Mouse (Mus musculus) limb, embryonic 14.5 days (tissue): ENCODE measurements around the gene Ube2n. TPM values are rescaled to one million over a fixed set of nuclear protein-coding genes. Genes with fewer than 3 reads are reported as not detected.
"Not testable (repeated sequence)": the region's sequence is repeated elsewhere in the genome, so short reads cannot be mapped to it uniquely, and the experiment has no call there.

Experiments used
- ATAC-seq: fragments of 200-750 bp; cut with Nextera tagmentation; 2 replicates; pipeline ENCODE4 v1.8.0; 2017; ENCODE audit warnings: low read depth, moderate number of reproducible peaks, moderate TSS enrichment; ENCODE audit not compliant: low FRiP score
- DNase-seq: peaks from one replicate; pipeline ENCODE4 v3.0.0-alpha.2; 2015; ENCODE audit warnings: low spot score
- H3K27ac ChIP-seq: fragments of 300-500 bp; sonication (generic); replicated peaks from 2 replicates; pipeline ENCODE4 v1.5.1; 2014; ENCODE audit warnings: low read depth, mild to moderate bottlenecking, low read length, moderate library complexity, mixed read lengths
- H3K27me3 ChIP-seq: fragments of 300-500 bp; sonication (generic); 2 replicates; pipeline ENCODE4 v1.6.1; 2014; ENCODE audit warnings: low read length, mixed read lengths; ENCODE audit not compliant: control insufficient read depth, insufficient read depth
- H3K36me3 ChIP-seq: fragments of 300-500 bp; sonication (generic); 2 replicates; pipeline ENCODE4 v1.6.1; 2014; ENCODE audit warnings: mild to moderate bottlenecking, low read length, moderate library complexity, mixed read lengths; ENCODE audit not compliant: control insufficient read depth, insufficient read depth
- H3K4me1 ChIP-seq: fragments of 300-500 bp; sonication (generic); 2 replicates; pipeline ENCODE4 v1.6.1; 2014; ENCODE audit warnings: antibody characterized with exemption, low read length, mixed read lengths; ENCODE audit not compliant: control insufficient read depth, insufficient read depth
- H3K4me2 ChIP-seq: fragments of 300-500 bp; sonication (generic); replicated peaks from 2 replicates; pipeline ENCODE4 v1.6.1; 2014; ENCODE audit warnings: low read depth, mild to moderate bottlenecking, low read length, moderate library complexity; ENCODE audit not compliant: severe bottlenecking
- H3K4me3 ChIP-seq: fragments of 300-500 bp; sonication (generic); replicated peaks from 2 replicates; pipeline ENCODE4 v1.5.1; 2014; ENCODE audit warnings: low read length
- H3K9ac ChIP-seq: fragments of 300-500 bp; sonication (generic); 2 replicates; pipeline ENCODE4 v1.6.1; 2014; ENCODE audit warnings: mild to moderate bottlenecking, low read depth, low read length, moderate library complexity; ENCODE audit not compliant: severe bottlenecking
- H3K9me3 ChIP-seq: fragments of 300-500 bp; sonication (generic); 2 replicates; pipeline ENCODE4 v1.6.1; 2016; ENCODE audit warnings: low read length; ENCODE audit not compliant: control insufficient read depth
- POLR2A ChIP-seq: fragments of 200-500 bp; IDR thresholded peaks from 2 replicates; pipeline ENCODE4 v1.8.0; 2012; ENCODE audit warnings: inconsistent platforms, mild to moderate bottlenecking, moderate library complexity, borderline replicate concordance; ENCODE audit not compliant: insufficient read depth, insufficient read length; ENCODE audit errors: extremely low read depth
- WGBS: fragments of 180-500 bp; shearing (Covaris S2); extraction: QIAGEN DNeasy Blood & Tissue Kit; methylation state at CpG from one replicate; pipeline ENCODE4 v1.1.7; 2014; 5-methylcytosine and 5-hydroxymethylcytosine counted together
- polyA plus RNA-seq, 2 experiments: library from polyadenylated mRNA; depleted of rRNA in 1 of 2; stranded (reverse) in 1 of 2; unstranded in 1 of 2; fragments of >200 nt; fragmentation: Nextera tagmentation in 1 of 2; extraction: Ambion mirVana in 1 of 2; gene quantifications; 2 replicates each; pipeline versions ENCODE4 v1.2.1 to v1.2.3; 2012 to 2014

Ube2n gene
- polyA plus RNA-seq, 2 experiments, result 225 to 276 TPM

- no peak overlapping the region for H3K9ac ChIP-seq
- H3K9me3 ChIP-seq, result no peaks in the 10 kb centered on the region
- WGBS, result 86% methylated on average over 11 of the region's 11 CpGs
- no peaks in the 10 kb centered on the region for H3K27me3 ChIP-seq
- H3K36me3 ChIP-seq, result peaks cover 73% of the 10 kb centered on the region
- TF ChIP-seq POLR2A, result no peak
- ATAC-seq (no peak), DNase-seq (no peak)
- no peak overlapping the region for H3K4me3 ChIP-seq
- H3K4me2 ChIP-seq, result no peak overlapping the region
- no peak overlapping the region for H3K27ac ChIP-seq
- H3K4me1 ChIP-seq, result no peaks in the 10 kb centered on the region
Observed at GRCm38 (mm10) chr10:95548154-95548826, 33.3 kb downstream of the Ube2n start.

- peaks cover 68% of the 10 kb centered on the region for H3K36me3 ChIP-seq
- H3K4me3 ChIP-seq, H3K9ac ChIP-seq, H3K4me1 ChIP-seq, H3K27me3 ChIP-seq, H3K9me3 ChIP-seq, ATAC-seq, H3K27ac ChIP-seq, H3K4me2 ChIP-seq, DNase-seq: not testable (repeated sequence)
- WGBS, result 80% methylated on average over 5 of the region's 5 CpGs
Observed at GRCm38 (mm10) chr10:95549080-95549479, 34.1 kb downstream of the Ube2n start.

- H3K4me3 ChIP-seq, result no peak overlapping the region
- H3K36me3 ChIP-seq, result peaks cover 54% of the 10 kb centered on the region
- H3K9ac ChIP-seq, result no peak overlapping the region
- no peak for TF ChIP-seq POLR2A
- H3K4me1 ChIP-seq, result no peaks in the 10 kb centered on the region
- WGBS, result 81% methylated on average over 1 of the region's 1 CpGs
- DNase-seq (no peak), ATAC-seq (no peak)
- no peaks in the 10 kb centered on the region for H3K27me3 ChIP-seq
- H3K27ac ChIP-seq, result no peak overlapping the region
- H3K9me3 ChIP-seq, result no peaks in the 10 kb centered on the region
- no peak overlapping the region for H3K4me2 ChIP-seq
Observed at GRCm38 (mm10) chr10:95550506-95550905, 35.6 kb downstream of the Ube2n start.

GRCm38 (mm10) chr10:95551752-95552151, 36.8 kb downstream of the Ube2n start:
- Histone ChIP-seq H3K4me1 (no peaks in the 10 kb centered on the region), H3K27ac (no peak overlapping the region), H3K27me3 (no peaks in the 10 kb centered on the region), H3K9me3 (no peaks in the 10 kb centered on the region), H3K36me3 (peaks cover 41% of the 10 kb centered on the region), H3K4me2 (no peak overlapping the region), H3K9ac (no peak overlapping the region), H3K4me3 (no peak overlapping the region)
- no peak for TF ChIP-seq POLR2A
- ATAC-seq (no peak), DNase-seq (no peak)

- no peak for TF ChIP-seq POLR2A
- H3K9me3 ChIP-seq, result no peaks in the 10 kb centered on the region
- H3K36me3 ChIP-seq, result peaks cover 35% of the 10 kb centered on the region
- DNase-seq (no peak), ATAC-seq (no peak)
- no peak overlapping the region for H3K9ac ChIP-seq
- H3K4me1 ChIP-seq, result no peaks in the 10 kb centered on the region
- no peak overlapping the region for H3K27ac ChIP-seq
- H3K27me3 ChIP-seq, result no peaks in the 10 kb centered on the region
- H3K4me2 ChIP-seq, result no peak overlapping the region
- H3K4me3 ChIP-seq, result no peak overlapping the region
- 41% methylated on average over 3 of the region's 3 CpGs for WGBS
Observed at GRCm38 (mm10) chr10:95552326-95552725, 37.4 kb downstream of the Ube2n start.

GRCm38 (mm10) chr10:95555866-95556265, 40.9 kb downstream of the Ube2n start:
- H3K27ac ChIP-seq, result no peak overlapping the region
- H3K9ac ChIP-seq, result no peak overlapping the region
- H3K4me1 ChIP-seq, result no peaks in the 10 kb centered on the region
- DNase-seq, result no peak
- ATAC-seq, result no peak
- H3K4me2 ChIP-seq, result no peak overlapping the region
- no peak for TF ChIP-seq POLR2A
- peaks cover 7% of the 10 kb centered on the region for H3K36me3 ChIP-seq
- no peaks in the 10 kb centered on the region for H3K27me3 ChIP-seq
- no peaks in the 10 kb centered on the region for H3K9me3 ChIP-seq
- no peak overlapping the region for H3K4me3 ChIP-seq
- 77% methylated on average over 11 of the region's 11 CpGs for WGBS
